Mouse (Mus musculus) myocyte (in vitro differentiated cells): ENCODE measurements at regions not wholly inside any gene's neighbourhood (a gene's known extent, or its start where the extent isn't known, plus 50 kb on each side); places are given as distances from the start of the nearest gene placed in this dataset.

ENCODE experiments used
- POLR2A ChIP-seq: IDR thresholded peaks from one replicate; pipeline ENCODE4 v1.6.1; 2011; ENCODE audit warnings: low read depth, mild to moderate bottlenecking, control low read depth, moderate library complexity; ENCODE audit not compliant: insufficient read length
- TCF12 ChIP-seq: IDR thresholded peaks from one replicate; pipeline ENCODE4 v1.6.1; 2011; ENCODE audit warnings: mild to moderate bottlenecking, control low read depth; ENCODE audit not compliant: poor library complexity, insufficient read depth, severe bottlenecking

- no peak for TF ChIP-seq POLR2A
- TF ChIP-seq TCF12 = no peak
These were observed 118.3 kb downstream of the Adamts15 start for GRCm38 (mm10) chr9:30803755-30804532.
